Mouse (Mus musculus): ENCODE results near the gene Fto.

The Fto gene

DNA sequence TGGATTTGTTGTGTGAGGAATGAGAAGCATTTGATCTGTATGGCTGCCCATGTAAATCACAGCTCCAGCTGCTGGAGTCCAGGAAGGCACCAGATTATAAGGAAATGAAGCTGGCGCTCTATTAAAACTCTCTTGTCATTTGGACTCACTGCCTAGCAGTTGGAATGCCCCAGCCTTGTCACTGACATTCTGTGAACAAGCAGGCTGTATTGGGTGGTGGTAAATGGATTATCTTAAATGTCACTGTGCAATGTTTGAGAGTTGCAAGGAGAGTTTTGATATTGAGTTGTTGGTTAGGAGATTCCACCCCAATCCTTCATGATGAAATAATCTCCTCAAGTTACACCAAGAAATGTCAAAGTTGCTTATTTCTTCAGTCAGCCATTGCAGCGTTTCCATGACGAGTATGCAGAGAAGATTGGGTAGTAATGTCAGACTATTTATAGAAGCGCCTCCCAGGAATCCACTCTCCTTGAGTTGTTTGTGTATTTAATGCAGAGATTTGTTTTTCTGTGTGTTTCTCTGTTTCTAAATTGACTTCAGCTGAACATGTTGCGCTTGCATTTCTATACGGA lies 246.8 kb downstream of the Fto start:
- no peak for DNase-seq (ENCODE audit: low spot score in 2 of 2)

DNA sequence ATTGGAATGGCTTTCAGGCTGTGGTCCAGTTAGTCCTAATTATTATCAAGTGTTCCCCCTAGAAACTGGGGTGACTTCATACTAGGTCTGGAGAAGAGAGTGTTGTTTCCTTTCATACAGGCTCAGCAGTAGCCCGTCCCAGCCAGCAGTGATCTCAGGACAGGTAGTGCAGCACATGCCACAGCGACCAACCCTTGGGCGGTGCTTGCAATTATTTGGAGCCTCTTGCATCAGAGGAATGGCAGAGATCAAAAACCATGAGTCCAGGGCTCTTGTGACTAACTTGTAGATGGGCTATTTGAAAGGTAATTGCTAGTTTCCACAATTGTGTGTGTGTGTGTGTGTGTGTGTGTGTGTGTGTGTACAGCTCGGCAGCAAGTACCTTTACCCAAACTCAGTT lies 247.9 kb downstream of the Fto start:
- DNase-seq (ENCODE audit: low spot score in 2 of 2): no peak

GRCm38 (mm10) chr8:91562600-91562999 lies 249.3 kb downstream of the Fto start:
- no peak for DNase-seq (ENCODE audit: low spot score in 2 of 2)

DNA sequence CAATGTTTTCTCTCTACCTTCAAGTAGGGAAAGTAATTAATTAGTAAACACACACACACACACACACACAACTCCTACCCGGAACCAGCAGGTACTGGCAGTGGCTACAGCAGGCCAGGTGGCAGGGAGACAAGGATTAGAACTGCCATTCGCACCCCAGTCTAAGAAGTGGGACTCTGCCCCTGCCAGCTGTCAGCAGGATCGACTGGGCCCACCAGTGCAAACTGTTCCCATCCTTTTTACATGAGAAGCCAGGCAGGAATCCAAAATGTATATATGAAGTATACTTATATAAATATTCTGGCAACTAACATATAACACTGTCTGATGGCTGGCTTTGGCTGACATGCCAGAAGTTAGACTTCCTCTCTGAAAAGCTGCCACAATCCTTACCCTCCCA lies 250.0 kb downstream of the Fto start:
- peak in 1 of 2 experiments; percentile 55 for DNase-seq (ENCODE audit: low spot score in 2 of 2)

GRCm38 (mm10) chr8:91565869-91566502 lies 252.7 kb downstream of the Fto start:
- peak in 1 of 2 experiments; percentile 39 for DNase-seq (ENCODE audit: low spot score in 2 of 2)

GRCm38 (mm10) chr8:91566503-91566869 lies 253.2 kb downstream of the Fto start:
- DNase-seq (ENCODE audit: low spot score in 2 of 2): no peak

GRCm38 (mm10) chr8:91569874-91570273 lies 256.5 kb downstream of the Fto start:
- no peak for DNase-seq (ENCODE audit: low spot score in 2 of 2)

GRCm38 (mm10) chr8:91570809-91571208 lies 257.5 kb downstream of the Fto start:
- DNase-seq (ENCODE audit: low spot score in 2 of 2): no peak

DNA sequence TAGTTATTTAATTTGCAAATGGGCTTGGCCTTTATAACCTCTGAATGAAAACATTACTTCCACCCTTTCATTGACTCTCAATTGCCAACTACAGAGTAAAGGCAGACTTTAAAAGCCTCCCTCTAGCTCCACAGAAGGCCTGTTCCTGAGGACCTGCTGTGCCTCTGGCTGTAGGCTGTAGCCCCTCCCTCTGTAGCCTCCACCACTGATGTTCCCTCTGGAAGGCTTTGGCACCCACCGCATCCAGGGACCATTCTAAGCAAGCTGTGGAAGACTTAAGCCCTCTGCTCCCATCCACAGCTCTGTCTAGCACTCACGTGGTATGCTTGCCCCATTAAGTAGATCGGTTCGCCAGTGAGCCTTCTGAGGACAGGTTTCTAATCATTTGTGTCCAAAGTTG lies 258.7 kb downstream of the Fto start:
- no peak for DNase-seq (ENCODE audit: low spot score in 2 of 2)

DNA sequence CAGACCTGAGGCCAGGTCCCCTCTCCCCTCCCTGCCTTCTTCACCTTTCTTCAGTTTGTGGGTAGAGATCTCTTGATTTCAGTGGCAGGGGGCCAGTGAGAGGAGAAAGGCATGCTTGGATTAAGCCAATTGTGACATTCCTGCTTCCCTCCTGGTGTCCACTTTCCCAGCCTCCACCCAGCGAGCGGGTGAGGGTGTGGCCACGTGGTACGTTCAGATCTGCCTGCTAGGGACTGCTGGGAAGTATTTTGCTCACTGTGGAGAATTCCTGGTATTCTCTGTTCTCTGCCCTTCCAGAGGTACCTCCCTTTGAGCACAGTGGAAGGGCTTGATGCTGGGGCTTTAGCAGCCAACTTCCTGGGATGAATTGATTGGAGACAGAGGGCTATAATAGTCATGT lies 259.3 kb downstream of the Fto start:
- no peak for DNase-seq (ENCODE audit: low spot score in 2 of 2)

DNA sequence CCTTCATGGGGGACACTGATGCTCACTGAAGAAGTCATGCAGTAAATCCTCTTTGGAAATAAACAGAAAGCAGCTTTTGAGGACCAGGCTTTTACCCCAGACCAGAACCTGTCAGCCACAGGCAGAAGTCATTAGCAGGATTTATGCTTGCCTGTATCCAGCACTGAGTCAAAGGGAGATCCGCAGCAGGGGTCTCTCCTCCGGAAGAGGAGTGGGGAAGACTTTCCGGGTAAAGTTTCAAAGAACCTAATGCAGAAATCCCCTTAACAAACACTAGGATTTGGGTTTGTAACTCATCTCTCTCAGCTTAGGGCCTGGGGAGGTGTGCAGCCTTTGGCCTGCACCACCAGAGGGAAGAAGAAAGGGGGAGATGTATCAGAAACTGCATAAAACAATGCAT lies 262.3 kb downstream of the Fto start:
- no peak for DNase-seq (ENCODE audit: low spot score in 2 of 2)

- no peak for DNase-seq (ENCODE audit: low spot score in 2 of 2)
Observed at GRCm38 (mm10) chr8:91576086-91576917, 263.0 kb downstream of the Fto start.

GRCm38 (mm10) chr8:91576918-91577241 lies 263.6 kb downstream of the Fto start:
- no peak for DNase-seq (ENCODE audit: low spot score in 2 of 2)

- DNase-seq (ENCODE audit: low spot score in 2 of 2): no peak
Observed at GRCm38 (mm10) chr8:91577605-91578004, 264.3 kb downstream of the Fto start.

DNA sequence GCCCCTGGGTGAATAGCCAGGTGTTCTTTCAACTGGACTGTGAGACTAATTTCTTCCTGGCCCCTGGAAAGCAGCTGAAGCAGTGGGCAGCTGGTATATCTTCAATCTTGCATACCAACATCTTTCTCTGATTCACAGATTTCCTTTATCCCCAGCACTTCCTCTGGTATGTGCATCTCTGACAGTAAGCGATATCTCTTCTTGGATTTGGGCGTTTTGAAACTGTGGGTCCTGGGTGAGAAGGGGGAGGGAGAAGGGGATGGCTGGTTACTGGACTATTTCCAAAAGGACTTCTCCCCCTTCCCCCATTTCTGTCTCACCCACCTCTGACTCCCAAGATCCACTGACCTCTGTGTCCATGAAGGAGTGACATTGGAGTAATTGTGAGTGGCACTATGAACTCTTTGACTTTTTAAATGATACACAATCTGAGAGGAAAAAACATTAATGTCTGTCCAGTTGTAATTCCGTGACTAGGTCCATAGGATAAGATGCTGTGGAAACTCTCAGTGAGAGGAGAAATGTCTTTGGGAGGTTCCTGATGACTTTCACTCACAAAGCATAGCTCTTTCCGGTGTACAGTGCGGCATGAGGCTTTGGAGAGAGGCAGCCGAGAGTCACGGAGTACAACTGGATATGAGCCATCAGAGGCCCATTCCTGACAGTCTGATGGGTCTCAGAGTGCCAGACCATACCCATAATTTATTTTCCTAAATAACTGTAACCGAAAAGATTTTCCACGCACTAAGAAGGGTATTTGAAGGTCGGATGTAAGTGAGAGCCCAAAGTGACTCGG lies 271.5 kb downstream of the Fto start:
- no peak for DNase-seq (ENCODE audit: low spot score in 2 of 2)

DNA sequence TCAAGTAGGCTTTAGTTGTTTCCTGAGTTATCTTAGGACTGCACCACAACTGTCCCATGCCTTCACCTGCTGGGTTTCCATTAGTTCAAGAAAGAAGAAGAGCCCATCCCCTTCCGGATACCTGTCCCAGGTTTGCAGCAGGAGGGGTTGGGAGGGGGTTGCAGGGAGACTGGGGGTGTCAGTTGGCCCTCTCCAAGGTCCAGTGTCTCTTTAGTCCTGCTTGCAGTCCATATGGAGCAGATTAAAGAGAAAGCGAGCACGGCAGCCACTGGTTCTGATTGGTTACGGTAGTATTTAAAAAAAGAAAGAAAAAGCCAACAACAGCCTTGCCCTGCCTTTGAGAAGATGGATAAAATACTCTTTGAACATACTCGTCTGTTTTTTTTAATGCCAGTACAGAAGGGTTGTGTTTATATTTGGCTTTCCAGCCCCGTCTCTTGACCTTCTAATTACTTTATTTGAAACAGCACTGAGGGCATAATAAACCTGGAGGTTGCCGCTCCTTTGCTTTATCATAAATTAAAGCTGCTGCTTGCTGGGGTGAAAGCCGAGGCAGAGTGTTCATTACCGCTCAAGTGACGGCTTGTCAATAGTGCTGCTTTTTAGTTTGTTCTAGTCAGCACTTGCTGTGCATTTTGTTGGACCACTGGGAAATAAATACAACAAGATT lies 279.2 kb downstream of the Fto start:
- DNase-seq (ENCODE audit: low spot score in 2 of 2): no peak

DNA sequence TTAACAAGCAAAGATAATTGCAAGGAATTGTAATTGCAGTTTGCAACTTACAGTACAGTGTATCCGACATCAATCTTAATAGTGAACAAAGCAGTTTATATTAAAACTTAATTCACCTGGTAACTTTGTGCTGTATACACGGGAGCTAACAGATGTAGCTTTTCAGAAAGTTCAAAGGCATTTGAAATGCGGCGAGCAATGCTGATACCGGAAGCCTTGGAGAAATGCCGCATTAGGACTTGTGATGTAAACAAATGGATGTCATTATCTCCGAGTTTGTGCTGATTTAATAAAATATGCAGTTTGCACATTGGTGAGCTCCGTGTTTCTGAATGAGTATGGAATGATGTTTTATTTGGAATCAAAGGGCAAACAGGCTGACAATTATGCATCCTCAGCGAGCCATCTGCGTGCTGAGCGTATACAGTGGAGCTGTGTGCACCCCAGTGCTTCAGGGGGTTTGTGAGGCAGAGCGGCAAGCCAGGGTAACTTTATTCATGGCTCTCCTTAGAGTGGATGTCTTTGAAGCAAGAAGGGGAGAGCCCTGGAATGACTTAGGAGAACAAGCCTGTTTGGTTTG lies 280.0 kb downstream of the Fto start:
- no peak for DNase-seq (ENCODE audit: low spot score in 2 of 2)

DNA sequence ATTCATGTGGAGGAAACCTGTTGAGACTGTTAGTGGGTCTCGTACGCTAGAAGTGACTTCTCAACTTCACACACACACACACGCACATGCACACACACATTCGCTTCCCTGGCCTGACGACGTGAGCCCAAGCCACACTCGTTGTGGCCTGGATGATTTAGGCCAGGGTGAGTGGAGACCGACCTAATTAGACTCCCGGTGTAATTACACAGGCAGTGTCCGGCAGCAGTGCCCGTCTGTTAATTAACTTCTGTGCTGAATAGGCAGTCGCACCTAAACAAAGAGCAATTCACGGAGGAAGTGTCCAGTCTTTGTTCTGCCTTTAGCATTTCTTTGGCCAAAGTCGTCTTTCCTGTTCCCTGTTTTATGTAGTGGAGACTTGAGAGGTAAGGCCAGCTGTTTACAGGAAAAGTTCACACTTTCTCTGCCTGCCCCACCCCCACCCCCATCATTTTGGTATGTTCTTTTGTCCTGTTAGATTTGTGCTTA lies 286.1 kb downstream of the Fto start:
- no peak for DNase-seq (ENCODE audit: low spot score in 2 of 2)

- no peak for DNase-seq (ENCODE audit: low spot score in 2 of 2)
Observed at GRCm38 (mm10) chr8:91603751-91604150, 290.4 kb downstream of the Fto start.

DNA sequence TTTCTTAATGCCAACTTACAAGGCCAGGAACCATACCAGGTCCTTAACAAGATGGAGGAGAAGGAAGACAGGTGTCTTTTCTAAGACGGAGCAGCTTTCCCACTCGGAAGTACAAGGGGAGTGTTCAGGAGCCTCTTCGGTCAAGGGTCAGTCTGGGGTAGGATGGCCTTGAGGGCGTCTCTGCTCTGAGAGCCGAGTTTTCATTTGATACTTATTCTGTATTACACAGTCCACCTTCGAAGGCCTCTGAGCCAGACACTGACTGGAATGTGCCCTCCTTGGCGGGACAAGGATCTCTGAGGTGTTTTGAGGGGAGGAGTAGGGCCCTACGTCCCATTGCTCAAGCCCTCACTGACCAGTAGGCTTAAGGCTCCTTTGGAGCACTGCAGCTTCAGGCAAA lies 292.6 kb downstream of the Fto start:
- no peak for DNase-seq (ENCODE audit: low spot score in 2 of 2)

DNA sequence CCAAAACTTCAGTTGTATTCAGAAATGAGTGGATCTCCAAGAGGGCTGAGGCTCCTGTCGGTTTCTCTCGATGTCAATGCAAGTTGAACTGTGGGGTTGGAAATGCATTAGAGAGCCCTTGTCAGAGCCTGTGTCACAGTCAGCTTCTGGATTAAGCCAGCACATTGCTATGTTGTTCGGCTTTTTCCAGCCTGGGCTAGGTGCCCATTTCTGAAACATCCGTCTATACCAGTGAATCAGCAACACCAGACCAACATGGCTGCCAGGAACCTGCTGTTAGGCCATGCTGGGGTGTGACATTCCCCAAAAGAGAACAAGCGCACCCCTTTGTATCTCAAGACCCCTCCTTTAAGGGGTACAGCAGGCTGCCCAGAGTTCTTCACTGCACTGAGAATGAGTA lies 293.8 kb downstream of the Fto start:
- DNase-seq (ENCODE audit: low spot score in 2 of 2): peak in 1 of 2 experiments; percentile 37

Measured in left cerebral cortex, adult 9 months (tissue).